Mouse (Mus musculus): Measurements from ENCODE around the gene Syvn1.

Syvn1 gene

GRCm38 (mm10) chr19:6046294-6047153 lies at the start of gene Syvn1:
TSS of gene Syvn1 (plus strand) at chr19:6046576.
- peak; percentile 94 for DNase-seq

- DNase-seq: no peak
Measured at GRCm38 (mm10) chr19:5998180-5998579, 48.2 kb upstream of the Syvn1 start.

GRCm38 (mm10) chr19:5999969-6000368 lies 46.4 kb upstream of the Syvn1 start:
- DNase-seq: no peak

GRCm38 (mm10) chr19:6005541-6005940 lies 40.8 kb upstream of the Syvn1 start:
- no peak for DNase-seq

- no peak for DNase-seq
Measured at GRCm38 (mm10) chr19:6007013-6007412, 39.4 kb upstream of the Syvn1 start.

GRCm38 (mm10) chr19:6009137-6009536 lies 37.2 kb upstream of the Syvn1 start:
- DNase-seq: no peak

GRCm38 (mm10) chr19:6013691-6014090 lies 32.7 kb upstream of the Syvn1 start:
- DNase-seq: no peak

GRCm38 (mm10) chr19:6014991-6015510 lies 31.3 kb upstream of the Syvn1 start:
- DNase-seq: peak; percentile 57

- peak; percentile 75 for DNase-seq
Measured at GRCm38 (mm10) chr19:6015511-6016315, 30.7 kb upstream of the Syvn1 start, which contains the start of gene Capn1. TSS of gene Capn1 (minus strand) at chr19:6015897.

GRCm38 (mm10) chr19:6016532-6016931 lies 29.8 kb upstream of the Syvn1 start:
- no peak for DNase-seq

GRCm38 (mm10) chr19:6018142-6019089 lies 28.0 kb upstream of the Syvn1 start:
- DNase-seq: peak; percentile 90

- no peak for DNase-seq
Measured at GRCm38 (mm10) chr19:6020276-6020675, 26.1 kb upstream of the Syvn1 start.

GRCm38 (mm10) chr19:6023059-6023458 lies 23.3 kb upstream of the Syvn1 start:
- no peak for DNase-seq

GRCm38 (mm10) chr19:6023930-6024329 lies 22.4 kb upstream of the Syvn1 start:
- no peak for DNase-seq

- DNase-seq: no peak
Measured at GRCm38 (mm10) chr19:6028991-6029390, 17.4 kb upstream of the Syvn1 start.

- DNase-seq: no peak
Measured at GRCm38 (mm10) chr19:6029426-6029825, 16.9 kb upstream of the Syvn1 start.

GRCm38 (mm10) chr19:6030520-6031280 lies 15.7 kb upstream of the Syvn1 start:
- no peak for DNase-seq

- DNase-seq: no peak
Measured at GRCm38 (mm10) chr19:6035966-6036585, 10.3 kb upstream of the Syvn1 start.

GRCm38 (mm10) chr19:6037695-6038094 lies 8.7 kb upstream of the Syvn1 start:
- DNase-seq: no peak

GRCm38 (mm10) chr19:6038326-6038725 lies 8.1 kb upstream of the Syvn1 start:
- no peak for DNase-seq

- DNase-seq: no peak
Measured at GRCm38 (mm10) chr19:6040002-6040401, 6.4 kb upstream of the Syvn1 start.
